Mouse (Mus musculus): ENCODE results near the gene Mgat1.

DNA sequence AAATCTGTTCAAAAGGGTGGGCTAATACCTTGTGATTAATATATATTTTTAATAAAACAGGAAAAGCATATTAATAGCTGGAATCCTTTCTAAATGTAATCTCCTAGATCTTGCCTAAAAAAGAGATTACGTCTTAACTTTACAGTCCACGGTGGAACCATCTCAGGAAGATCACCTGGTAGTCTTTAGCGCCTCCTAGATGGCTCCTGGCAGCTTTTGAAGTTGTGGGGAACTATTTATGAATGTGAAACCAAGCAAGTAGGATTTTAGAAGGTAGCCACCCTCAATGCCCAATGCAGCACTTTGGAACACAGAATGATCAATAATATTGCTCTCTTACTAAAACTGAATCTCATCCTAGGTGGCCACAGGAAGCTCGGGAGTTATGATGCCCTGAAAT, 3.1 kb upstream of the Mgat1 start:
- no peak for TF ChIP-seq REST (IDR thresholded peaks at IDR 0.05; ENCODE audit: insufficient read depth, insufficient read length)
- TF ChIP-seq TCF12 (IDR thresholded peaks at IDR 0.05; ENCODE audit: insufficient read depth, poor library complexity, severe bottlenecking): no peak
- TF ChIP-seq CEBPB (IDR thresholded peaks at IDR 0.05; ENCODE audit: insufficient read depth, poor library complexity, severe bottlenecking): no peak
- TF ChIP-seq MYOD1 (IDR thresholded peaks at IDR 0.05; ENCODE audit: control insufficient read depth in 1 of 3, insufficient read length in 2 of 3, low read depth in 2 of 3): no peak

All from myocyte (in vitro differentiated cells).